Mouse (Mus musculus) brain, embryonic 14.5 days (tissue): ENCODE data around the gene Atg2a.
"Not testable (repeated sequence)": the region's sequence is repeated elsewhere in the genome, so short reads cannot be mapped to it uniquely, and the experiment has no call there.

Experiments
- CTCF ChIP-seq: fragments of 200-500 bp; IDR thresholded peaks from 2 replicates; pipeline ENCODE4 v1.5.1; 2012; ENCODE audit warnings: inconsistent platforms, mild to moderate bottlenecking, moderate library complexity, borderline replicate concordance; ENCODE audit not compliant: insufficient read depth, insufficient read length; ENCODE audit errors: extremely low read depth
- POLR2A ChIP-seq: fragments of 200-500 bp; IDR thresholded peaks from 2 replicates; pipeline ENCODE4 v1.6.1; 2012; ENCODE audit warnings: mild to moderate bottlenecking, inconsistent platforms, borderline replicate concordance; ENCODE audit not compliant: poor library complexity, insufficient read depth, insufficient read length, severe bottlenecking; ENCODE audit errors: extremely low read depth

GRCm38 (mm10) chr19:6311783-6312182 lies 70.3 kb downstream of the Atg2a start:
- not testable (repeated sequence) for TF ChIP-seq POLR2A, CTCF
